Mouse (Mus musculus) CH12.LX (cell line): Measurements from ENCODE around the gene Krtap19-2.

Experiments
- BHLHE40 ChIP-seq: IDR thresholded peaks from 2 replicates; pipeline ENCODE4 v1.6.1; 2011; ENCODE audit warnings: mild to moderate bottlenecking, low read depth, low read length, improper control_type of control experiment
- CTCF ChIP-seq, 2 experiments: IDR thresholded peaks in 1 of 2; conservative IDR thresholded peaks in 1 of 2; 2 replicates each; pipeline ENCODE4 v1.5.1; 2011 to 2012; ENCODE audit warnings: low read depth in 2 of 2, low read length in 2 of 2, improper control_type of control experiment in 1 of 2, inconsistent platforms in 1 of 2, mild to moderate bottlenecking in 1 of 2, moderate library complexity in 1 of 2
- ELF1 ChIP-seq: IDR thresholded peaks from 2 replicates; pipeline ENCODE4 v1.6.1; 2014; ENCODE audit warnings: low read depth, mild to moderate bottlenecking, inconsistent platforms, low read length, improper control_type of control experiment
- EP300 ChIP-seq: IDR thresholded peaks from 2 replicates; pipeline ENCODE4 v1.6.1; 2011; ENCODE audit warnings: low read length, improper control_type of control experiment
- ETS1 ChIP-seq: conservative IDR thresholded peaks from 2 replicates; pipeline ENCODE4 v1.6.1; 2012; ENCODE audit warnings: low read depth, mild to moderate bottlenecking, inconsistent platforms, low read length, improper control_type of control experiment, moderate library complexity
- HCFC1 ChIP-seq: IDR thresholded peaks from 2 replicates; pipeline ENCODE4 v1.6.1; 2012; ENCODE audit warnings: low read depth, mild to moderate bottlenecking, inconsistent platforms, low read length, improper control_type of control experiment
- JUN ChIP-seq: IDR thresholded peaks from 2 replicates; pipeline ENCODE4 v1.6.1; 2011; ENCODE audit warnings: low read depth, mild to moderate bottlenecking, low read length, improper control_type of control experiment, moderate library complexity; ENCODE audit not compliant: insufficient read depth
- JUND ChIP-seq: conservative IDR thresholded peaks from 2 replicates; pipeline ENCODE4 v1.6.1; 2011; ENCODE audit warnings: low read depth, low read length, improper control_type of control experiment
- MAFK ChIP-seq: IDR thresholded peaks from 2 replicates; pipeline ENCODE4 v1.6.1; 2011; ENCODE audit warnings: low read length, improper control_type of control experiment; ENCODE audit not compliant: insufficient replicate concordance
- RCOR1 ChIP-seq: conservative IDR thresholded peaks from 2 replicates; pipeline ENCODE4 v1.6.1; 2012; ENCODE audit warnings: low read depth, mild to moderate bottlenecking, inconsistent platforms, low read length, improper control_type of control experiment

DNA sequence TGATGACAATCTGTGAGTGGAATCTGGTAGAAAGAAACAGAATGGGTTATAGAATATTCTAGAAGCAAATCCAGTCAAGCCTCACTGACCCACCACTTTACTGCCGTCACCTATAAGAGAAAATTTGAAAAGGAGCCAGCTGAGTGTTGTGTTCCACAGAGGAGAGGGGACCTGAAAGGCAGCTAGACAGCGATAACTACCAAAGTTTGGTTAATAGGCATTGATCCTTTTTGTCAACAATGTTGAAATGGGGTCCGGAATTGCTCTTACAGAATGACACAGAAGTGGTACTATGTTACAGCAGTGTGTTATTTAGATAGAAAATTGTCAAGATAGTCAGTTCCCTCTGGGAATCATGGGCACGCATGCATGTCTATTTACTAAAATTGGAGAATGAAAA is 25.5 kb downstream of the Krtap19-2 start:
- no peak for TF ChIP-seq CTCF (conservative IDR thresholded peaks at IDR 0.05 in 1 of 2, IDR thresholded peaks at IDR 0.05 in 1 of 2; ENCODE audit: low read depth in 2 of 2, low read length in 2 of 2)
- TF ChIP-seq MAFK: no peak
- no peak for TF ChIP-seq EP300
- TF ChIP-seq RCOR1: no peak
- no peak for TF ChIP-seq ETS1
- TF ChIP-seq HCFC1: no peak
- no peak for TF ChIP-seq JUND
- no peak for TF ChIP-seq ELF1
- no peak for TF ChIP-seq JUN
- no peak for TF ChIP-seq BHLHE40
